Mouse (Mus musculus) midbrain, embryonic 10.5 days (tissue): ENCODE results near the gene Mbnl2. TPM values are rescaled to one million over a fixed set of nuclear protein-coding genes. Genes with fewer than 3 reads are reported as not detected.

Experiments used
- DNase-seq: peaks from one replicate; pipeline ENCODE4 v3.0.0-alpha.2; 2017; ENCODE audit warnings: low spot score
- H3K27ac ChIP-seq: fragments of 300-500 bp; sonication (generic); replicated peaks from 2 replicates; pipeline ENCODE4 v1.5.1; 2016; ENCODE audit warnings: mild to moderate bottlenecking
- H3K27me3 ChIP-seq: fragments of 300-500 bp; sonication (generic); 2 replicates; pipeline ENCODE4 v1.6.1; 2016; ENCODE audit warnings: low read depth, mild to moderate bottlenecking; ENCODE audit not compliant: poor library complexity, severe bottlenecking
- H3K36me3 ChIP-seq: fragments of 300-500 bp; sonication (generic); 2 replicates; pipeline ENCODE4 v1.6.1; 2016; ENCODE audit warnings: mild to moderate bottlenecking, moderate library complexity
- H3K4me1 ChIP-seq: fragments of 300-500 bp; sonication (generic); 2 replicates; pipeline ENCODE4 v1.6.1; 2016
- H3K4me3 ChIP-seq: fragments of 300-500 bp; sonication (generic); 2 replicates; pipeline ENCODE4 v1.5.1; 2016; ENCODE audit warnings: mild to moderate bottlenecking, moderate library complexity
- H3K9me3 ChIP-seq: fragments of 300-500 bp; sonication (generic); replicated peaks from 2 replicates; pipeline ENCODE4 v1.6.1; 2016; ENCODE audit warnings: mild to moderate bottlenecking
- WGBS: fragments of 180-500 bp; shearing (Covaris S2); methylation state at CpG from one replicate; pipeline ENCODE4 v1.1.7; 2016; 5-methylcytosine and 5-hydroxymethylcytosine counted together
- polyA plus RNA-seq: library from polyadenylated mRNA; unstranded; fragments of >200 nt; fragmentation: Nextera tagmentation; extraction: Ambion mirVana; gene quantifications from 2 replicates; pipeline ENCODE4 v1.2.1, GENCODE M21; 2016

Mbnl2 gene
- polyA plus RNA-seq, 1 experiment from 2014 or later: 24.0 TPM

GRCm38 (mm10) chr14:120378002-120378401 lies 102.5 kb downstream of the Mbnl2 start:
- H3K4me1 ChIP-seq: peaks cover 21% of the 10 kb centered on the region
- H3K36me3 ChIP-seq: peaks cover 5% of the 10 kb centered on the region; the same call in 1 of the 2 replicates
- WGBS: 76% methylated on average over 8 of the region's 8 CpGs
- H3K27ac ChIP-seq: no peak overlapping the region
- no peaks in the 10 kb centered on the region for H3K9me3 ChIP-seq
- H3K27me3 ChIP-seq: no peaks in the 10 kb centered on the region
- DNase-seq: no peak
- no peak overlapping the region for H3K4me3 ChIP-seq

- Histone ChIP-seq H3K4me3 (no peak overlapping the region), H3K27me3 (no peaks in the 10 kb centered on the region), H3K4me1 (peaks cover 21% of the 10 kb centered on the region), H3K36me3 (peaks cover 5% of the 10 kb centered on the region; the same call in 1 of the 2 replicates), H3K9me3 (no peaks in the 10 kb centered on the region), H3K27ac (no peak overlapping the region)
- 87% methylated on average over 4 of the region's 4 CpGs for WGBS
- DNase-seq: no peak
These were observed 104.2 kb downstream of the Mbnl2 start for GRCm38 (mm10) chr14:120379716-120380115.

- Histone ChIP-seq H3K9me3 (no peaks in the 10 kb centered on the region), H3K4me1 (peaks cover 21% of the 10 kb centered on the region), H3K4me3 (no peak overlapping the region), H3K36me3 (peaks cover 5% of the 10 kb centered on the region; the same call in 1 of the 2 replicates), H3K27me3 (no peaks in the 10 kb centered on the region), H3K27ac (0 out of 2 replicates have a peak overlapping the region, but pooled peaks have one; percentile 28)
- 87% methylated on average over 26 of the region's 26 CpGs for WGBS
- no peak for DNase-seq
These were observed 106.1 kb downstream of the Mbnl2 start for GRCm38 (mm10) chr14:120381378-120382134.

- Histone ChIP-seq H3K4me3 (no peak overlapping the region), H3K4me1 (peaks cover 21% of the 10 kb centered on the region), H3K36me3 (peaks cover 5% of the 10 kb centered on the region; the same call in 1 of the 2 replicates), H3K27ac (no peak overlapping the region), H3K9me3 (no peaks in the 10 kb centered on the region), H3K27me3 (no peaks in the 10 kb centered on the region; the same call in 1 of the 2 replicates)
- DNase-seq: no peak
- WGBS: 84% methylated on average over 5 of the region's 5 CpGs
These were observed 106.7 kb downstream of the Mbnl2 start for GRCm38 (mm10) chr14:120382179-120382578.

GRCm38 (mm10) chr14:120383186-120383851 lies 107.8 kb downstream of the Mbnl2 start:
- H3K9me3 ChIP-seq: no peaks in the 10 kb centered on the region
- H3K36me3 ChIP-seq: peaks cover 5% of the 10 kb centered on the region; the same call in 1 of the 2 replicates
- peaks cover 7% of the 10 kb centered on the region for H3K27me3 ChIP-seq
- no peak overlapping the region for H3K27ac ChIP-seq
- 89% methylated on average over 11 of the region's 11 CpGs for WGBS
- H3K4me3 ChIP-seq: no peak overlapping the region
- H3K4me1 ChIP-seq: peaks cover 11% of the 10 kb centered on the region
- DNase-seq: no peak

- Histone ChIP-seq H3K27ac (no peak overlapping the region), H3K27me3 (peaks cover 11% of the 10 kb centered on the region), H3K36me3 (peaks cover 7% of the 10 kb centered on the region; the same call in 1 of the 2 replicates), H3K4me3 (no peak overlapping the region), H3K9me3 (no peaks in the 10 kb centered on the region), H3K4me1 (peaks cover 22% of the 10 kb centered on the region)
- 94% methylated on average over 5 of the region's 5 CpGs for WGBS
- DNase-seq: no peak
These were observed 109.1 kb downstream of the Mbnl2 start for GRCm38 (mm10) chr14:120384615-120385014.

GRCm38 (mm10) chr14:120387293-120387692 lies 111.8 kb downstream of the Mbnl2 start:
- 89% methylated on average over 4 of the region's 4 CpGs for WGBS
- DNase-seq: no peak
- no peak overlapping the region for H3K27ac ChIP-seq
- peaks cover 12% of the 10 kb centered on the region for H3K36me3 ChIP-seq
- H3K27me3 ChIP-seq: peaks cover 14% of the 10 kb centered on the region
- no peak overlapping the region for H3K4me3 ChIP-seq
- no peaks in the 10 kb centered on the region for H3K9me3 ChIP-seq
- peaks cover 18% of the 10 kb centered on the region for H3K4me1 ChIP-seq

GRCm38 (mm10) chr14:120388818-120389691 lies 113.6 kb downstream of the Mbnl2 start:
- H3K36me3 ChIP-seq: peaks cover 12% of the 10 kb centered on the region
- 5% methylated on average over 38 of the region's 38 CpGs for WGBS
- no peaks in the 10 kb centered on the region for H3K9me3 ChIP-seq
- peak overlapping the region; percentile 82 for H3K27ac ChIP-seq
- peaks cover 18% of the 10 kb centered on the region for H3K4me1 ChIP-seq
- H3K4me3 ChIP-seq: peak overlapping the region; percentile 55
- H3K27me3 ChIP-seq: peaks cover 14% of the 10 kb centered on the region
- peak; percentile 58 for DNase-seq

GRCm38 (mm10) chr14:120390231-120390944 lies 114.9 kb downstream of the Mbnl2 start:
- H3K4me1 ChIP-seq: peaks cover 18% of the 10 kb centered on the region
- no peak for DNase-seq

GRCm38 (mm10) chr14:120391701-120392100 lies 116.2 kb downstream of the Mbnl2 start:
- H3K4me3 ChIP-seq: no peak overlapping the region
- WGBS: 86% methylated on average over 10 of the region's 10 CpGs
- peaks cover 18% of the 10 kb centered on the region for H3K4me1 ChIP-seq
- DNase-seq: no peak
- H3K27ac ChIP-seq: no peak overlapping the region
- H3K9me3 ChIP-seq: no peaks in the 10 kb centered on the region
- H3K36me3 ChIP-seq: peaks cover 12% of the 10 kb centered on the region
- H3K27me3 ChIP-seq: peaks cover 14% of the 10 kb centered on the region

More at GRCm38 (mm10) chr14:120390231-120390944, 114.9 kb downstream of the Mbnl2 start:
- Histone ChIP-seq H3K27me3 (peaks cover 14% of the 10 kb centered on the region), H3K9me3 (no peaks in the 10 kb centered on the region), H3K4me3 (no peak overlapping the region), H3K36me3 (peaks cover 12% of the 10 kb centered on the region), H3K27ac (no peak overlapping the region)
- WGBS: 89% methylated on average over 10 of the region's 10 CpGs

GRCm38 (mm10) chr14:120392441-120392840 lies 117.0 kb downstream of the Mbnl2 start:
- Histone ChIP-seq H3K9me3 (no peaks in the 10 kb centered on the region), H3K4me1 (peaks cover 18% of the 10 kb centered on the region), H3K27ac (no peak overlapping the region), H3K4me3 (no peak overlapping the region), H3K36me3 (peaks cover 17% of the 10 kb centered on the region), H3K27me3 (peaks cover 14% of the 10 kb centered on the region)
- WGBS: 92% methylated on average over 9 of the region's 9 CpGs
- DNase-seq: no peak

- no peak for DNase-seq
- peaks cover 17% of the 10 kb centered on the region for H3K36me3 ChIP-seq
- WGBS: 83% methylated on average over 8 of the region's 8 CpGs
- peaks cover 18% of the 10 kb centered on the region for H3K4me1 ChIP-seq
- H3K27ac ChIP-seq: no peak overlapping the region
- H3K27me3 ChIP-seq: peaks cover 7% of the 10 kb centered on the region; the same call in 1 of the 2 replicates
- H3K9me3 ChIP-seq: no peaks in the 10 kb centered on the region
- H3K4me3 ChIP-seq: no peak overlapping the region
These were observed 118.0 kb downstream of the Mbnl2 start for GRCm38 (mm10) chr14:120393441-120393840.
